Mouse (Mus musculus) midbrain, embryonic 10.5 days (tissue): ENCODE data around the gene Alk. TPM values are rescaled to one million over a fixed set of nuclear protein-coding genes. Genes with fewer than 3 reads are reported as not detected.
A peak's percentile ranks its signal among the peaks of the same experiment; 100 is the strongest.

Source experiments
- DNase-seq: peaks from one replicate; pipeline ENCODE4 v3.0.0-alpha.2; 2017; ENCODE audit warnings: low spot score
- H3K27ac ChIP-seq: fragments of 300-500 bp; sonication (generic); replicated peaks from 2 replicates; pipeline ENCODE4 v1.5.1; 2016; ENCODE audit warnings: mild to moderate bottlenecking
- H3K27me3 ChIP-seq: fragments of 300-500 bp; sonication (generic); 2 replicates; pipeline ENCODE4 v1.6.1; 2016; ENCODE audit warnings: low read depth, mild to moderate bottlenecking; ENCODE audit not compliant: poor library complexity, severe bottlenecking
- H3K36me3 ChIP-seq: fragments of 300-500 bp; sonication (generic); 2 replicates; pipeline ENCODE4 v1.6.1; 2016; ENCODE audit warnings: mild to moderate bottlenecking, moderate library complexity
- H3K4me1 ChIP-seq: fragments of 300-500 bp; sonication (generic); 2 replicates; pipeline ENCODE4 v1.6.1; 2016
- H3K4me3 ChIP-seq: fragments of 300-500 bp; sonication (generic); 2 replicates; pipeline ENCODE4 v1.5.1; 2016; ENCODE audit warnings: mild to moderate bottlenecking, moderate library complexity
- H3K9me3 ChIP-seq: fragments of 300-500 bp; sonication (generic); replicated peaks from 2 replicates; pipeline ENCODE4 v1.6.1; 2016; ENCODE audit warnings: mild to moderate bottlenecking
- WGBS: fragments of 180-500 bp; shearing (Covaris S2); methylation state at CpG from one replicate; pipeline ENCODE4 v1.1.7; 2016; 5-methylcytosine and 5-hydroxymethylcytosine counted together
- polyA plus RNA-seq: library from polyadenylated mRNA; unstranded; fragments of >200 nt; fragmentation: Nextera tagmentation; extraction: Ambion mirVana; gene quantifications from 2 replicates; pipeline ENCODE4 v1.2.1, GENCODE M21; 2016

The Alk gene
- polyA plus RNA-seq, 1 experiment from 2014 or later = 0.21 TPM

DNA sequence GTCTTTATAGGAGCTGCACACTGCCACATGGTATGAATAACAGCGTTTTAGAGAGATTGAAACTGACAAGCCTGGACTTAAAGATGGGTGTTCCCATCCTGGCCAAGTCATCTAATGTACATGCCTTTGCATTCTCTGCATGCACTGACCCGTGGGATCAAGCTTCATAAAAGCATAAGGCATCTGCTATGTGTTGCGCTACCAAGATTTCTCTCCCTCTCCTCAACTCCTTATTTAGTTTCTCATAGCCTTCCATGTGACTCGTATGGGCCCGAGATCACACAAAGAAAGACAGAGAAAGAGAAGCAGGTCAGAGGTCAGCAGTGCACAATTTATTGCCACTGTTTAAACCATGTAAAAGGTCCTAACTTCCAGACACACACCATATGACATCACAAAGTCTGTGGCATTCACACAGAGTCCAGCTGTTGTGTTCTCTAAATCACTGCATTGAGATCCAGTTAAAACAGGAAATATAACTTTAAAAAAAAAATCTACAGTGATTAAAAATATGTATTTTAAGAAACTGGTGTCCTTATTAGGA is 247.6 kb downstream of the Alk start:
- Histone ChIP-seq H3K27ac (no peak overlapping the region), H3K9me3 (0 out of 2 replicates have a peak, but pooled peaks cover 5% of the 10 kb centered on the region), H3K4me1 (no peaks in the 10 kb centered on the region), H3K36me3 (no peaks in the 10 kb centered on the region), H3K4me3 (no peak overlapping the region), H3K27me3 (no peaks in the 10 kb centered on the region)
- no peak for DNase-seq
- 89% methylated on average over 5 of the region's 5 CpGs for WGBS

DNA sequence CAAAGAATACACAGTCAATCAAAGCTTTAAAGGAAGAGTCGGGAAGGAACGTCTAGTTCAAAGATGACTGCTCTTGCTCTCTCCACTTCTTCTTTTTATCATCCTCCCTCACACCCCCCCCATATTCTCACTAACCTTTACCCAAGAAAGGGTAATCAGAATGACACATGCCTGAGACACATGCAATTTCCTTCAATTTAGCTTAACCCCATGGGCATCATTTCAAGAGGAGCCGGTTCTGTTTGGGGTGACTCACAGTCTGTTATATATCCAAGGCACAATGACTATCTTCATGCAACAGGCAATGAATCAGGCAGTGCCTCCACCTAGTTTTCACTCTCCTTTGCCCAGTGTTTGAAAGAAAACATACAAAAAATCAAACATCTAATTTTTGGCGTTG is 265.0 kb downstream of the Alk start:
- H3K27ac ChIP-seq = no peak overlapping the region
- no peaks in the 10 kb centered on the region for H3K9me3 ChIP-seq
- no peaks in the 10 kb centered on the region for H3K27me3 ChIP-seq
- H3K4me1 ChIP-seq = no peaks in the 10 kb centered on the region
- no peak for DNase-seq
- WGBS = 96% methylated on average over 4 of the region's 4 CpGs
- H3K36me3 ChIP-seq = no peaks in the 10 kb centered on the region
- no peak overlapping the region for H3K4me3 ChIP-seq

DNA sequence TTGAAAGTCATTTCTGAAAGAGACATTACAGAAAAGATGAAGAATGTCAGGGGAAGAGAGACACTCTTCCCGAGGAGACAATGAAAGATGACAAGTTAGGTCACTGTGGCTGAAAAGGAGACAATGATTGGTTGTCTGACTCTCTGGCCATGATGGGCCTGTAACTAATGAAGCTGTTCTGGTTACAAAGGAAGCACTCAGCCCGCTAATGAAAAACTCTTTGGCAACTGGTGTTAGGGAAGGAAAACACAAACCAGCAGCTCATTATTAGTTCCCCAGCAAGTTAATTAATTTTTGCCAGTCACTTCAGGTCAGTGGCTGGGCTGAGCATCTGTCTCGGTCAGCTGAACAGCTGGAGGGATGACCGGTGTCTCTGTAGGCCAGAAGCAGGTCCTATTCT is 271.5 kb downstream of the Alk start:
- Histone ChIP-seq H3K27ac (no peak overlapping the region), H3K36me3 (no peaks in the 10 kb centered on the region), H3K4me3 (no peak overlapping the region), H3K27me3 (no peaks in the 10 kb centered on the region), H3K4me1 (no peaks in the 10 kb centered on the region), H3K9me3 (no peaks in the 10 kb centered on the region)
- no peak for DNase-seq
- 51% methylated on average over 4 of the region's 4 CpGs for WGBS

DNA sequence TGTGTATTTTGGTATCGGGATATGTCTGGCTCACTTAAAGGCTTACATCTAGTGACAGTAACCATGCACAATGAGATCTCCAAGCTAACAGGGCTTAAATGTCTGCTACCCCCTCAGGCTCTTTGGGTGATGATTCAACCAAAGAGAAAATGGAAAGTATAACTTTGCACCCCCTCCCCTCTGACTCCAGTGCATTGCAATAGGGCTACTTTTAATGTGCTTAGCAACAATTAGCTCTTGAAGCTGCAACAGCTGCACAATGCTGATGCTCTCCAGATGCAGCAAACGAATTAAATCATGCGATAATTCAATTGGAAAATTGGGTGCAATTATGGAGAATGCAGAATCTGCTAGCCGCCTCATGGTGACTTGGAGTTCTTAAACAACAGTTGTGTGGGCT is 278.5 kb downstream of the Alk start:
- H3K4me1 ChIP-seq = no peaks in the 10 kb centered on the region
- H3K4me3 ChIP-seq = no peak overlapping the region
- no peaks in the 10 kb centered on the region for H3K36me3 ChIP-seq
- H3K27me3 ChIP-seq = no peaks in the 10 kb centered on the region
- no peaks in the 10 kb centered on the region for H3K9me3 ChIP-seq
- no peak overlapping the region for H3K27ac ChIP-seq
- no peak for DNase-seq
- 91% methylated on average over 4 of the region's 4 CpGs for whole genome bisulfite sequencing

DNA sequence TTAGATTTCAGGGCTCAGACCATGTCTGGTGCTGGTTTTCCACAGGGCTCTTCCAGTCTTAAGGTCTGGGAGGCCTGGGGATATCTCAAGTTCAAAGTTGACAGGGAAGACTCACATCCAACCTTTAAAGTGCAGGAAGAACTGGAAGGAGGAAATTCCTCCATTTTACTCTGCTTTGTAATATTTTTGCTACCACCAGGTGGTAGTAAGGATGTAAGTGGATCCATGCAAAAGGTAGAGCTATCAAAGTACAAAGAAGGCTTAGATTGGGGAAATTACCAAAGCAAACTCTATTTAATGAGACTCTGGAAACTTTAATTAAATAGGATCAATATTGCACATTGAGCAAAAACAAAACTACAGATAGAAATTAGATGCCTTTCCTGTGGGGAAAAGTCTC is 284.9 kb downstream of the Alk start:
- Histone ChIP-seq H3K36me3 (no peaks in the 10 kb centered on the region), H3K4me3 (no peak overlapping the region), H3K9me3 (no peaks in the 10 kb centered on the region), H3K4me1 (no peaks in the 10 kb centered on the region), H3K27ac (no peak overlapping the region), H3K27me3 (no peaks in the 10 kb centered on the region)
- DNase-seq = no peak

DNA sequence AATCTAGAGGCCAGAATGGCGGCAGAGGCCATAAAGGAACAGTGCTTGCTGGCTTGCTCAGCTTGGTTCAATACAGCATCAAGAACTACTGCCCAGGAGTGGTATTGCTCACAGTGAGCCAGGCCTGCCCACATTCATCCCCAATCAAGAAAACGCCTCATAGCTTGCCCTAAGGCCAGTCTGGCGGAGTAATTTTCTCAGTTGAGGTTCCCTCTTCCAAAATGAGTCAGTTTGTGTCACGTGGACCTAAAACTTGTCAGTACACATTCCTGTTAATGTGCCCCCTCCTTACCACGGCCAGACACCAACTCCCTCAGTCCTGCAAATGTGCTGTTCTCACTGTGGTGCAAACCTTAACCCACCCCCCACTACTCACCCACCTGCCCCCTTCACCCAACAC is 304.8 kb downstream of the Alk start:
- DNase-seq = no peak
- no peaks in the 10 kb centered on the region for H3K36me3 ChIP-seq
- no peak overlapping the region for H3K27ac ChIP-seq
- no peaks in the 10 kb centered on the region for H3K4me1 ChIP-seq
- no peaks in the 10 kb centered on the region for H3K27me3 ChIP-seq
- no peak overlapping the region for H3K4me3 ChIP-seq
- H3K9me3 ChIP-seq = no peaks in the 10 kb centered on the region
- whole genome bisulfite sequencing = 88% methylated on average over 5 of the region's 5 CpGs

DNA sequence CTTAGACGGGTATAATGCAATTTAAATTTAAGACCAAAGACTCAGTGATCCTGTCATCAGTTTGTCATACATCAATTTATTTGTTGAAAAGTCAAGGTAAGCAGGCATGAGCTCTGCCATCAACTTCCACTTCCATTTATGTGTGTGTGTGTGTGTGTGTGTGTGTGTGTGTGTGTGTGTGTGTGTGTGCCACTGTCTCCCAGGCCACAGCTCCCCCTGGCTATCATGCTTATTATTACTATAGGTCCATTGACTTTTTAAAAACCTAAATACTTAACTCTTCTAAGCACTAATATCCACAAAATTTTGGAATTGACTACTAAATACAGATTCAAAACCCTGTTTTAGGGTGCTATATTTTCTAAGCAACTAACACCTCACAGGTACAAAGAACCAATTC is 308.1 kb downstream of the Alk start:
- H3K27me3 ChIP-seq = no peaks in the 10 kb centered on the region
- no peaks in the 10 kb centered on the region for H3K4me1 ChIP-seq
- H3K36me3 ChIP-seq = no peaks in the 10 kb centered on the region
- H3K27ac ChIP-seq = no peak overlapping the region
- no peak overlapping the region for H3K4me3 ChIP-seq
- no peak for DNase-seq
- 88% methylated on average over 1 of the region's 1 CpGs for WGBS
- H3K9me3 ChIP-seq = no peaks in the 10 kb centered on the region

DNA sequence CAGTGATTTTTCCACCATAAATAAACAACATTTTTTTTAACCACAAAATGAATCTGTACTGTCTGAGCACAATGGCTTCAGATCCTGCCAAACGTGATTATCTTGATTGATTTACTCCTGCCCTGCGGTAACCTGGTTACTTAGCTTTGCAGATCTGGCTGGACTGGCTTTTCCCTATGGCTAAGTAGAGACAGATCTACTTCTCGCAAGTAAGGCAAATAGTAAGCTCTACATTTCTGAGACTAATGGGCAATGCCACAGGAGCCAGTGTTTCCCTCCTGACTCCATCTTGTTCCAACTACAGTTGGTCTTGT is 311.2 kb downstream of the Alk start:
- WGBS = 87% methylated on average over 3 of the region's 3 CpGs
- no peak for DNase-seq
- H3K4me3 ChIP-seq = no peak overlapping the region

DNA sequence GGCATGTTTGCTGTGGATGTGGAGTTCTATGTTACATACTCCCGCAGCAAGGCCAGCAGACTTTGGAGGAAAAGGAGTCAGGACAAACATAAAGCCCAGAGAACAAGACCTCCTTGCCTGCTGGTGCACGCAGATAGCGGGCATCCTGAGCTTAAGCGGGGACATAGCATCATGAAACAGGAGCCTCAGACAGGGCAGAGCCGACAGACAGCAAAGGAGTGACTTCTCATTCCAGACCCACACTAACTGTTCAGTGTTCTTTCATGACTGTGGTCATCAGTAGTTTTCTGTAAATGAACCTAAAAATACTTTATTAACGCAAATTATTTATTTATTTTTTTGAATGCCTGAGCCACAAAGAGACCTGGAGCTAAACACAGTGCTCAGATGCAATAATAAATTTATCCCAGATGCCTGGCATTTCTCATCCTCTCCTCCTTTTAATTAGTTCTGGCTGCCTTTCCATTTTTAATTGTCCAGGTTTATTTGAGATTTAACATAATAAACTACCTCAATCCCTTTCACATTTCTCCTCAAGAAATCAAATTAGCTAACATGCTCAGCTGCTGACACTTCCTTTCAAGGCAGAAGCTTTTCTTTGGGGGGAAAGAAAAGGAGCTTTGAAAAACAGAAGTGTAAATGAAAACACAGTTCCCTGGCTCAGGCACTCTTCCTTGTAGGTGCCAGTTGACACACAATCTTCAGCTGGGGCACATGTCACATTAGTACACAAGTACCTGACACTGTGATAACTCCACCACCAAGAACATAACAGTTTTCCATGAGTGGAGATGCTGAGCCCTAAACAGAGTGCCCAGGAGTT is 311.8 kb downstream of the Alk start:
- Histone ChIP-seq H3K9me3 (no peaks in the 10 kb centered on the region), H3K36me3 (no peaks in the 10 kb centered on the region), H3K27me3 (no peaks in the 10 kb centered on the region), H3K4me3 (no peak overlapping the region), H3K27ac (no peak overlapping the region), H3K4me1 (no peaks in the 10 kb centered on the region)
- DNase-seq = no peak
- WGBS = 86% methylated on average over 6 of the region's 6 CpGs

More for the DNA sequence above, 311.2 kb downstream of the Alk start:
- Histone ChIP-seq H3K27ac (no peak overlapping the region), H3K27me3 (no peaks in the 10 kb centered on the region), H3K36me3 (no peaks in the 10 kb centered on the region), H3K9me3 (no peaks in the 10 kb centered on the region), H3K4me1 (no peaks in the 10 kb centered on the region)

DNA sequence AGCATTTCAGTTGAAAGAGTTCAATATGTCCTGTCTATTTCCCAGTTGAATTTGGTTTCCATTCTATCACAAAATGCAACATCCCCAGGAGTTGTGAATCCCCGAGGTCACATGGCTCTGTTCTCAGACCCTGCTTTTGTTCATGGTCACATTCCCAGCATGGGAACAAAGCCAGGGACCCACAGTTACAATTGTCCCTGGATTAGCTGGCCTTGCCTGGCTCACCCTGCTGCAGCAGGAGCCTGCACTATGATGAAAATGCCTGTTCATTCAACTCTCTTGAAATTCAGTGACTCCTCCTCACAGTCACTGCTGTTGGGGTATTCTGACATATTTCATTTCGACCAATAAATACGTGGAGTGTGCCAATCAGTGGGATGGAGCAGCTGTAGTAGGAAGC is 318.5 kb downstream of the Alk start:
- H3K36me3 ChIP-seq = no peaks in the 10 kb centered on the region
- peak; percentile 64 for DNase-seq
- H3K9me3 ChIP-seq = no peaks in the 10 kb centered on the region
- WGBS = 18% methylated on average over 3 of the region's 3 CpGs
- no peaks in the 10 kb centered on the region for H3K27me3 ChIP-seq
- H3K4me1 ChIP-seq = peaks cover 21% of the 10 kb centered on the region
- H3K4me3 ChIP-seq = no peak overlapping the region
- H3K27ac ChIP-seq = peak overlapping the region; percentile 79

DNA sequence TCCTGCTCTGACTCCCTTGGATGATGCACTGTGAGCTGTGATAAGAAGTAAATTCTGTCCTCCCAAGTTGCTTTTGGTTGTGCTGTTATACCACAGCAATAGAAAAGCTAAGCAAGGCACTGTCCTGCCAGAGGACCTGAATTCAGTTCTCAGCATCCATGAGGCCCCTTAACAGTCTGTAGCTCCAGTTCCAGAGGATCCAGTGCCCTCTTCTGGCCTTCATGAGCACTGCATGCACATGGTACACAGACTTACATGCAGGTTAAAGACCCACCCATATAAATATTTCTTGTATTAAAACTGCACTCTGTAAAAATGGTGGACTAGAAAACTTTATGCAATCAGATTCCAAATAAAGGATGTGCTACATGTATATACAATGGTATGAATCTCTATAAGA is 326.1 kb downstream of the Alk start:
- H3K27me3 ChIP-seq = no peaks in the 10 kb centered on the region
- H3K4me1 ChIP-seq = no peaks in the 10 kb centered on the region
- peaks cover 4% of the 10 kb centered on the region; the same call in 1 of the 2 replicates for H3K9me3 ChIP-seq
- no peaks in the 10 kb centered on the region for H3K36me3 ChIP-seq
- DNase-seq = no peak
- no peak overlapping the region for H3K4me3 ChIP-seq
- H3K27ac ChIP-seq = no peak overlapping the region

DNA sequence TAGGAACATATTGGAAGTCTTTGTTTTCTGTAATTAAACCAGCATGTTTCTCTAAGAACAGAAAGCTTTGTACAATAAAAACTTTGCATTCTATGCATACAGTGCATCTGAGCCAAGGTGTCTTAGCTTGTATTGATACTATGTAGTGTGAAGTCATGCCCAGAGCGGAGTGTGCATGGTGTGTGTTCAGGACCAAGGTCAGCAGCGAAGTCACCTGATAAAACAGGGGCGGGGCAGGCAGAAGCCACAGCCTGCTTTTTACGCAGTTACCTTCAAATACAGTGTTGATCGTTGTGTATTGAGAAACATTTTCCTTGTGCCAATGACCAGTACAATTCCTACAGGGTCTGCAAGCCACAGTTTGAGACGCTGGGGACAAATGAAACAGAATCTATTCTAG is 327.6 kb downstream of the Alk start:
- WGBS = 77% methylated on average over 6 of the region's 6 CpGs
- Histone ChIP-seq H3K4me3 (no peak overlapping the region), H3K9me3 (peaks cover 4% of the 10 kb centered on the region; the same call in 1 of the 2 replicates), H3K27ac (no peak overlapping the region), H3K4me1 (no peaks in the 10 kb centered on the region), H3K36me3 (no peaks in the 10 kb centered on the region), H3K27me3 (no peaks in the 10 kb centered on the region)
- DNase-seq = no peak

DNA sequence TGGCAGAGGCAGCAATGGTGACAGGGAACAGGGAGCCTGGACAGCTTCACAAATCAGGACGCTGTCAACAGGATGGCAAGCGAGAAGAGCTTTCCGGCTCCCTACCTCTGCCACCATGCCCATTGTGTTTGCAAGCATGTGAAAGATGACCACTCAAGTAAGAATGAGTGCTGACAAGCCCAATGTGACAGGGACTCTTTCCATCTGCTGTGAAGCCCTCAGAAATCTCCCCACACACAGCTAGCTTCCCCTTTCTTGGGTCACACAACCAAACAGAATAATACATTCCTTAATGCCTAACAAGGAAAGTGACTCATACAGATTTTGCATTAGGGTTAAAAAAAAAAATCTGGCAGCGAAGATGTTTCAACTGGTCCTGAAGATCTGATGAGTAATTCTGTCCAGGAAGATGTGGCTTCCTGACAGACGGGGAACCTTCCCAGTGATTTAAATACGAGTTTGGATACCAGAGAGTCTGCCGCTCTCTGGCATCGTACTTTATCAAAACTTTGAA is 329.0 kb downstream of the Alk start:
- Histone ChIP-seq H3K4me1 (no peaks in the 10 kb centered on the region), H3K27me3 (no peaks in the 10 kb centered on the region)
- WGBS = 82% methylated on average over 8 of the region's 8 CpGs

More for the DNA sequence above, 329.0 kb downstream of the Alk start:
- no peak overlapping the region for H3K4me3 ChIP-seq
- H3K36me3 ChIP-seq = no peaks in the 10 kb centered on the region
- peaks cover 4% of the 10 kb centered on the region; the same call in 1 of the 2 replicates for H3K9me3 ChIP-seq
- no peak overlapping the region for H3K27ac ChIP-seq
- no peak for DNase-seq
